Mouse (Mus musculus) adrenal gland, postnatal 36 days (tissue): Measurements from ENCODE around the gene Vmn2r39. TPM values are rescaled to one million over a fixed set of nuclear protein-coding genes. Genes with fewer than 3 reads are reported as not detected.
"Not testable (repeated sequence)": the region's sequence is repeated elsewhere in the genome, so short reads cannot be mapped to it uniquely, and the experiment has no call there.

ENCODE experiments used
- DNase-seq, 2 experiments: peaks; one replicate each; pipeline ENCODE4 v3.0.0; 2021; ENCODE audit warnings: mixed read lengths in 1 of 2
- long read RNA-seq, 2 experiments: library from polyadenylated mRNA; stranded (forward); transcript quantifications; one replicate each; pipeline ENCODE4 v2.0.0; 2021; ENCODE audit warnings: borderline sequencing depth in 2 of 2
- total RNA-seq, 2 experiments: library from RNA; stranded (reverse); gene quantifications; 2 replicates each; pipeline ENCODE4 v1.2.3; 2021

Vmn2r39 gene
- not detected for total RNA-seq
- long read RNA-seq, experiment 1: 0 reads
- long read RNA-seq, experiment 2: 0 reads

DNA sequence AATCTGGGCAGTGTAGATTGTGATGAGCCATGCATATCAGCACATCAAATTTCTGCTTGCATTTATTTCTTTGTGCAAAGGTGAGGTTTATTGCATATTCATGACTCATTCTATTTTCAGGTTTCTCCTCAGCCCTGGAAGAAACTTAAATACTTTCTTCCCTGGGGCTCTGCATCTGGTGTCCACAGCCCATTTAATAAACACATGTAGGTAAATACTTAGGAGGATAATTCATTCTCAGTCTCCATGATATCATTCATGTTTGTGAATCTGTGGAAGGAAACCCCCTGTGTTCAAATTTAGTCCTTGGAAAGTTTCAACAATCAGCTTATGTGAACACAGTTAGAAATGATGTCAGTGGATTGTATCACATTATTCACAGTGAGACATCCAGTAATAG lies at the start of gene Vmn2r39:
Gene Vmn2r39 (minus strand): TSS at position 101 of the 400 bp plus-strand sequence.
- not testable (repeated sequence) for DNase-seq

DNA sequence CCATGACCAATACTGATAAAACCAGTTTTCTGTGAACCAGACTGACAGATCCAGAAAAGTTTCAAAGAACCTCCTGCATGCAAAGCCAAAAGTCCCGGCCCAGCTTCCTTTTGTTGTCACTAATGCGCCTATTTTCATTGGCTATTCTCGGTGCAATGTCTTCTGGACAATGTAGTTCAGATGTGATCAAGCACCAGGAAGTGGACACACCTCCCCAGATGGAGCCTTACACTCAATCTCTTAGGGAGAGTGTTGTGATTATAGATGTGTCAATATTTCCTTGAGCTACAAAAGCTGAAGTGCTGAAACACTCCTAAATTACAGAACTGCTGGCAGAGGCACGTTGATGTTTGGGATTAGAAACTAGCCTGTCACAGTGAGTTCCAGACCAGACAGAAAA lies 34.8 kb upstream of the Vmn2r39 start:
- not testable (repeated sequence) for DNase-seq

Other genes with a start within 250 kb of the Vmn2r39 start
- gene Vmn2r40, start 99.4 kb downstream of the Vmn2r39 start, total RNA-seq: not detected
- gene Vmn2r38, start 67.1 kb upstream of the Vmn2r39 start, total RNA-seq: not detected
- gene Vmn2r37, start 192.9 kb upstream of the Vmn2r39 start, total RNA-seq: not detected